Mouse (Mus musculus): Measurements from ENCODE around the gene Cdc42ep2.

GRCm38 (mm10) chr19:5871273-5871672 is 53.3 kb downstream of the Cdc42ep2 start:
- TF ChIP-seq CTCF (IDR thresholded peaks at IDR 0.05; ENCODE audit: insufficient read depth, low read depth, low read length) = no peak
- no peak for TF ChIP-seq POLR2A (IDR thresholded peaks at IDR 0.05; ENCODE audit: insufficient read depth, low read depth, low read length)
